Mouse (Mus musculus) midbrain, embryonic 12.5 days (tissue): ENCODE measurements at regions not wholly inside any gene's neighbourhood (a gene's known extent, or its start where the extent isn't known, plus 50 kb on each side); places are given as distances from the start of the nearest gene placed in this dataset.

Experiments
- ATAC-seq: fragments of 200-750 bp; cut with Nextera tagmentation; 2 replicates; pipeline ENCODE4 v1.8.0; 2017; ENCODE audit warnings: low read depth, moderate TSS enrichment, moderate library complexity; ENCODE audit not compliant: low FRiP score
- H3K27ac ChIP-seq: fragments of 300-500 bp; sonication (generic); replicated peaks from 2 replicates; pipeline ENCODE4 v1.5.1; 2016; ENCODE audit warnings: mild to moderate bottlenecking
- H3K27me3 ChIP-seq: fragments of 300-500 bp; sonication (generic); 2 replicates; pipeline ENCODE4 v1.6.1; 2016; ENCODE audit warnings: mild to moderate bottlenecking
- H3K36me3 ChIP-seq: fragments of 300-500 bp; sonication (generic); 2 replicates; pipeline ENCODE4 v1.6.1; 2016
- H3K4me1 ChIP-seq: fragments of 300-500 bp; sonication (generic); 2 replicates; pipeline ENCODE4 v1.6.1; 2016
- H3K4me2 ChIP-seq: fragments of 300-500 bp; sonication (generic); replicated peaks from 2 replicates; pipeline ENCODE4 v1.6.1; 2016; ENCODE audit warnings: mild to moderate bottlenecking, moderate library complexity
- H3K4me3 ChIP-seq: fragments of 300-500 bp; sonication (generic); 2 replicates; pipeline ENCODE4 v1.5.1; 2016; ENCODE audit warnings: mild to moderate bottlenecking
- H3K9ac ChIP-seq: fragments of 300-500 bp; sonication (generic); replicated peaks from 2 replicates; pipeline ENCODE4 v1.6.1; 2016; ENCODE audit warnings: mild to moderate bottlenecking, moderate library complexity
- H3K9me3 ChIP-seq: fragments of 300-500 bp; sonication (generic); 2 replicates; pipeline ENCODE4 v1.6.1; 2016; ENCODE audit warnings: mild to moderate bottlenecking
- WGBS: fragments of 180-500 bp; shearing (Covaris S2); methylation state at CpG from one replicate; pipeline ENCODE4 v1.1.7; 2016; 5-methylcytosine and 5-hydroxymethylcytosine counted together

- no peaks in the 10 kb centered on the region for H3K9me3 ChIP-seq
- ATAC-seq: no peak
- no peaks in the 10 kb centered on the region for H3K4me1 ChIP-seq
- no peak overlapping the region for H3K27ac ChIP-seq
- no peaks in the 10 kb centered on the region for H3K36me3 ChIP-seq
- H3K27me3 ChIP-seq: no peaks in the 10 kb centered on the region
- 87% methylated on average over 8 of the region's 8 CpGs for WGBS
- no peak overlapping the region for H3K4me3 ChIP-seq
- H3K4me2 ChIP-seq: no peak overlapping the region
- H3K9ac ChIP-seq: no peak overlapping the region
Observed at GRCm38 (mm10) chr14:105417458-105417960, 159.1 kb downstream of the Ndfip2 start.

- no peaks in the 10 kb centered on the region for H3K9me3 ChIP-seq
- no peak for ATAC-seq
- no peak overlapping the region for H3K9ac ChIP-seq
- H3K4me2 ChIP-seq: no peak overlapping the region
- 82% methylated on average over 7 of the region's 7 CpGs for WGBS
- H3K4me3 ChIP-seq: no peak overlapping the region
- H3K36me3 ChIP-seq: no peaks in the 10 kb centered on the region
- H3K27ac ChIP-seq: no peak overlapping the region
- H3K4me1 ChIP-seq: no peaks in the 10 kb centered on the region
- H3K27me3 ChIP-seq: no peaks in the 10 kb centered on the region
Observed at GRCm38 (mm10) chr14:105416964-105417363, 158.6 kb downstream of the Ndfip2 start.

- 94% methylated on average over 2 of the region's 2 CpGs for WGBS
- Histone ChIP-seq H3K4me3 (no peak overlapping the region), H3K4me2 (no peak overlapping the region), H3K4me1 (no peaks in the 10 kb centered on the region), H3K27me3 (no peaks in the 10 kb centered on the region), H3K27ac (no peak overlapping the region), H3K9ac (no peak overlapping the region), H3K36me3 (no peaks in the 10 kb centered on the region), H3K9me3 (no peaks in the 10 kb centered on the region)
- no peak for ATAC-seq
Observed at GRCm38 (mm10) chr14:105404662-105405061, 146.3 kb downstream of the Ndfip2 start.

- Histone ChIP-seq H3K27ac (no peak overlapping the region), H3K9ac (no peak overlapping the region), H3K4me1 (no peaks in the 10 kb centered on the region), H3K9me3 (no peaks in the 10 kb centered on the region), H3K4me3 (no peak overlapping the region), H3K36me3 (no peaks in the 10 kb centered on the region), H3K27me3 (no peaks in the 10 kb centered on the region), H3K4me2 (no peak overlapping the region)
- WGBS: 92% methylated on average over 6 of the region's 6 CpGs
- no peak for ATAC-seq
Observed at GRCm38 (mm10) chr14:105404241-105404640, 145.9 kb downstream of the Ndfip2 start.

- Histone ChIP-seq H3K27ac (no peak overlapping the region), H3K4me2 (no peak overlapping the region), H3K9ac (no peak overlapping the region), H3K27me3 (no peaks in the 10 kb centered on the region), H3K4me3 (no peak overlapping the region), H3K4me1 (no peaks in the 10 kb centered on the region), H3K36me3 (no peaks in the 10 kb centered on the region), H3K9me3 (no peaks in the 10 kb centered on the region)
- WGBS: 93% methylated on average over 9 of the region's 9 CpGs
- no peak for ATAC-seq
Observed at GRCm38 (mm10) chr14:105403256-105403655, 144.9 kb downstream of the Ndfip2 start.

GRCm38 (mm10) chr14:105402556-105402955, 144.2 kb downstream of the Ndfip2 start:
- no peak for ATAC-seq
- H3K27me3 ChIP-seq: no peaks in the 10 kb centered on the region
- WGBS: 93% methylated on average over 10 of the region's 10 CpGs

GRCm38 (mm10) chr14:105397467-105397866, 139.1 kb downstream of the Ndfip2 start:
- Histone ChIP-seq H3K4me2 (no peak overlapping the region), H3K27me3 (peaks cover 5% of the 10 kb centered on the region; the same call in 1 of the 2 replicates), H3K4me1 (no peaks in the 10 kb centered on the region), H3K4me3 (no peak overlapping the region), H3K36me3 (no peaks in the 10 kb centered on the region), H3K9me3 (no peaks in the 10 kb centered on the region), H3K9ac (no peak overlapping the region), H3K27ac (no peak overlapping the region)
- peak; percentile 70; the same call in 1 of the 2 replicates for ATAC-seq
- WGBS: 27% methylated on average over 8 of the region's 8 CpGs

More at GRCm38 (mm10) chr14:105402556-105402955, 144.2 kb downstream of the Ndfip2 start:
- Histone ChIP-seq H3K36me3 (no peaks in the 10 kb centered on the region), H3K9ac (no peak overlapping the region), H3K4me1 (no peaks in the 10 kb centered on the region), H3K4me3 (no peak overlapping the region), H3K9me3 (no peaks in the 10 kb centered on the region), H3K27ac (no peak overlapping the region), H3K4me2 (no peak overlapping the region)

GRCm38 (mm10) chr14:105392079-105392813, 133.9 kb downstream of the Ndfip2 start:
- Histone ChIP-seq H3K4me3 (no peak overlapping the region), H3K9ac (no peak overlapping the region), H3K9me3 (no peaks in the 10 kb centered on the region), H3K4me2 (no peak overlapping the region), H3K4me1 (no peaks in the 10 kb centered on the region), H3K27me3 (peaks cover 5% of the 10 kb centered on the region; the same call in 1 of the 2 replicates), H3K36me3 (no peaks in the 10 kb centered on the region), H3K27ac (no peak overlapping the region)
- ATAC-seq: no peak
- WGBS: 90% methylated on average over 21 of the region's 21 CpGs

- Histone ChIP-seq H3K36me3 (no peaks in the 10 kb centered on the region), H3K4me1 (no peaks in the 10 kb centered on the region), H3K27me3 (peaks cover 4% of the 10 kb centered on the region; the same call in 1 of the 2 replicates), H3K27ac (no peak overlapping the region), H3K9me3 (no peaks in the 10 kb centered on the region), H3K4me3 (no peak overlapping the region), H3K9ac (no peak overlapping the region), H3K4me2 (no peak overlapping the region)
- no peak for ATAC-seq
- 74% methylated on average over 11 of the region's 11 CpGs for WGBS
Observed at GRCm38 (mm10) chr14:105391430-105391829, 133.1 kb downstream of the Ndfip2 start.

- Histone ChIP-seq H3K4me2 (no peak overlapping the region), H3K4me3 (no peak overlapping the region), H3K9ac (no peak overlapping the region), H3K36me3 (no peaks in the 10 kb centered on the region), H3K27ac (no peak overlapping the region), H3K27me3 (no peaks in the 10 kb centered on the region), H3K9me3 (no peaks in the 10 kb centered on the region), H3K4me1 (no peaks in the 10 kb centered on the region)
- WGBS: 79% methylated on average over 4 of the region's 4 CpGs
- ATAC-seq: no peak
Observed at GRCm38 (mm10) chr14:105385119-105385518, 126.7 kb downstream of the Ndfip2 start.

- H3K27ac ChIP-seq: no peak overlapping the region
- WGBS: 85% methylated on average over 5 of the region's 5 CpGs
- H3K27me3 ChIP-seq: no peaks in the 10 kb centered on the region
- H3K9me3 ChIP-seq: no peaks in the 10 kb centered on the region
- H3K36me3 ChIP-seq: no peaks in the 10 kb centered on the region
- ATAC-seq: no peak
- no peaks in the 10 kb centered on the region for H3K4me1 ChIP-seq
- no peak overlapping the region for H3K4me2 ChIP-seq
- no peak overlapping the region for H3K4me3 ChIP-seq
- H3K9ac ChIP-seq: no peak overlapping the region
Observed at GRCm38 (mm10) chr14:105383382-105383781, 125.0 kb downstream of the Ndfip2 start.

GRCm38 (mm10) chr14:105380101-105380500, 121.7 kb downstream of the Ndfip2 start:
- H3K9ac ChIP-seq: no peak overlapping the region
- WGBS: 90% methylated on average over 4 of the region's 4 CpGs
- H3K4me1 ChIP-seq: no peaks in the 10 kb centered on the region
- no peaks in the 10 kb centered on the region for H3K36me3 ChIP-seq
- H3K4me3 ChIP-seq: no peak overlapping the region
- H3K4me2 ChIP-seq: no peak overlapping the region
- H3K9me3 ChIP-seq: no peaks in the 10 kb centered on the region
- no peaks in the 10 kb centered on the region for H3K27me3 ChIP-seq
- no peak for ATAC-seq
- no peak overlapping the region for H3K27ac ChIP-seq
